Mouse (Mus musculus) thymus, adult 2 months (tissue): ENCODE measurements around the gene Hoxd10. TPM values are rescaled to one million over a fixed set of nuclear protein-coding genes. Genes with fewer than 3 reads are reported as not detected.

ENCODE experiments used
- DNase-seq: peaks from one replicate; pipeline ENCODE4 v3.0.0; 2021
- H3K27ac ChIP-seq: fragments of 200-500 bp; 2 replicates; pipeline ENCODE4 v1.5.1; 2012; ENCODE audit warnings: low read length, control low read depth; ENCODE audit not compliant: control insufficient read depth, insufficient read depth
- H3K27me3 ChIP-seq: fragments of 200-500 bp; 2 replicates; pipeline ENCODE4 v1.6.1; 2012; ENCODE audit warnings: mild to moderate bottlenecking, low read length, moderate library complexity, mixed read lengths; ENCODE audit not compliant: control insufficient read depth, insufficient read depth
- H3K36me3 ChIP-seq: fragments of 200-500 bp; 2 replicates; pipeline ENCODE4 v1.6.1; 2012; ENCODE audit warnings: mild to moderate bottlenecking, low read length, moderate library complexity; ENCODE audit not compliant: control insufficient read depth, insufficient read depth
- H3K4me1 ChIP-seq: fragments of 200-500 bp; replicated peaks from 2 replicates; pipeline ENCODE4 v1.6.1; 2012; ENCODE audit warnings: low read length; ENCODE audit not compliant: control insufficient read depth, insufficient read depth
- H3K4me3 ChIP-seq: fragments of 200-500 bp; 2 replicates; pipeline ENCODE4 v1.5.1; 2012; ENCODE audit warnings: mild to moderate bottlenecking, low read length, control low read depth, moderate library complexity; ENCODE audit not compliant: control insufficient read depth, insufficient read depth
- CTCF ChIP-seq: fragments of 200-500 bp; IDR thresholded peaks from 2 replicates; pipeline ENCODE4 v1.5.1; 2012; ENCODE audit warnings: mild to moderate bottlenecking, control low read depth, low read length, moderate library complexity, borderline replicate concordance; ENCODE audit not compliant: control insufficient read depth, poor library complexity, insufficient read depth; ENCODE audit errors: extremely low read depth
- POLR2A ChIP-seq: fragments of 200-500 bp; IDR thresholded peaks from 2 replicates; pipeline ENCODE4 v1.6.1; 2012; ENCODE audit warnings: mild to moderate bottlenecking, low read length, control low read depth, moderate library complexity; ENCODE audit not compliant: control insufficient read depth, poor library complexity, insufficient read depth; ENCODE audit errors: extremely low read depth
- WGBS: fragments of 180-500 bp; shearing (Covaris S2); methylation state at CpG from one replicate; pipeline ENCODE4 v1.1.7; 2018; 5-methylcytosine and 5-hydroxymethylcytosine counted together
- polyA plus RNA-seq: library from polyadenylated mRNA; depleted of rRNA; stranded (reverse); fragments of >200 nt; gene quantifications from 2 replicates; pipeline ENCODE4 v1.2.3, GENCODE M21; 2012; rRNA removed

The Hoxd10 gene
- not detected in 2 replicates for polyA plus RNA-seq

DNA sequence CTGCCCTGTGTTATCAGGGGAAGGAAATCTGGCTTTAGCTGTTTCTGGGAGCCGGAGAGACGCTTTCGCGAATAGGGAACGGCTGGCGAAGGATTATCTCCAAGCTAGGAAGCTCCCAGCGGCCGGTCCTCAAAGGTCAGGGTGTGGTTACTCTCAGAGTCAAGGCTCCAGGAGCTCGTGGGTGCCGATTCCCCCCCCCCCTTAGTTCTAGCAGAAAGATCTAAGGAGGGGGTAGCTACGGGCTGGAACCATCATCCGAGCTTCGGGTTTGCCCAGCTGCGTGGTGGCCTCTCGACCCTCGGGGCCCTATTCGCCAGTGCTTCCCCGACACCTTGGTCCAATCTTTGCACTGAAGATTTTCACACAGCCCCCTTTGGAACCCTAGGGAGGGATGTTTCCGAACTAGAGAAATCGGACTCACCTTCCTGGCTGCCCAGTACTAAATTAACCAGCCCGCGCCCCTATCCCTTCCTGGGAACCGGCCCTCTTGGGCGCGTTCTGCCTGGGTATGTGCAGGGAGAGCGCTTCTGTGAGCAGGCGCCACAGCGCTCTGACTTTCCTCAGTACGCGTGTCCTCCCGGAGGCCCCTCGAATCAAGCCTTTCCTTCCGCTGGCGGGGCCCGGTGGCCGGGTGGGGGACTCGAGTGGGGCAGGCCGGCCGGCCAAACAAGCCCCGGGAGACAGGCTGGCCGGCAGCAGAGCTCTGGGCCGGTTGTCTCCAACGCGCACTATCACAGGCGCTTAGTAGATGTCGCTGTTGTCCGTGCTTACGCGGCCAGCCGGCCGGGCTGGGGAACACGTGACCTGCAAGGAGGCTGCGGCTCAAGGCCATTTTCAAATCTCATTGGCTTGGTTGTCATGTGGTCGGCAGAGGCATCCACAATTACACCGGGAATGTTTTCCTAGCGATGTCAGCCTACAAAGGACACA, at the start of gene Hoxd10:
Hoxd10 (plus strand) TSS at position 903 of the 930 bp plus-strand sequence.
- Histone ChIP-seq H3K4me1 (no peaks in the 10 kb centered on the region), H3K27ac (no peak within 1 kb of the TSS), H3K4me3 (no peak within 1 kb of the TSS), H3K27me3 (peaks cover 40% of the 10 kb centered on the region), H3K36me3 (no peaks in the 10 kb centered on the region)
- TF ChIP-seq POLR2A = no peak
- no peak for TF ChIP-seq CTCF
- 9% methylated on average over 56 of the region's 56 CpGs for WGBS
- no peak for DNase-seq

DNA sequence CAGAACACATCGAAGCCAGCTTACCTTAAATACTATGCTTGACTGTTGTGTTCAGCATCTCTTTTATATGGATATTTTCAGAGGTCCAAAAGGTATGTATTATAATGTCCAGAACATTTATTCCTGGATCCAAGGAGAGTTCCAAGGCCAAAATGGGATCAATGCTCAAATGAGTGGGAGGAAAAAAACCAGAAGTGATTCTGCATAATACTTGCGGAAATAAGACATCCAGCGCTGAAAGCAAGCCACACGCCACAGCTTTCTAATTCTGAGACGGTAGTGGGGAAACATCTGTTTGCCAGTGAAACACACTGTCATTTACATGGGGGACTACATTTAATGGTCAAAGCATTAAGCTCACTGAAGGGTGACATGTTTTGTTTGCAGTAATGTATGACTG, 49.3 kb upstream of the Hoxd10 start:
- no peak for DNase-seq
- TF ChIP-seq CTCF = no peak
- no peak for TF ChIP-seq POLR2A
- Histone ChIP-seq H3K36me3 (no peaks in the 10 kb centered on the region), H3K27ac (no peak overlapping the region), H3K4me1 (no peaks in the 10 kb centered on the region), H3K27me3 (peaks cover 6% of the 10 kb centered on the region; the same call in 1 of the 2 replicates), H3K4me3 (no peak overlapping the region)
- 19% methylated on average over 5 of the region's 5 CpGs for WGBS

DNA sequence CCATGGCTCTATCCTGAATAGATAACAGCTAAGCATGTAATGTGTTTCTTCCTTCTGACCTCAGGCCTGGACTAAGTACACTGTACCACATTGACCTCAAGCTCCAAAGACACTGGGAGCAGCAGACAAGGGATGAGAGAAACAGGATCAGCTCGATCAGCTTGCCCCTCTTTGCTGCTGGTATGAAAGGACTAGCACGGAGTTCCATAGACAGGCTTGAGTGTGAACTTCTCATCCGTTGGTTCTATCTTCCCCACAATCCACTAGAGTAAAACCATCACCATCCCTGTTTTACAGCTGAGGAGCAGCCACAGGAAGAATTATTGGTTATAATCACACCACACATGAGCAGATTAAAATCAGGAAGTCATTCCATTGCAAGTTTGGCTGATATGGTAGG, 46.1 kb upstream of the Hoxd10 start:
- H3K27me3 ChIP-seq = peaks cover 20% of the 10 kb centered on the region
- no peaks in the 10 kb centered on the region for H3K4me1 ChIP-seq
- H3K36me3 ChIP-seq = no peaks in the 10 kb centered on the region
- no peak overlapping the region for H3K4me3 ChIP-seq
- DNase-seq = no peak
- no peak for TF ChIP-seq CTCF
- no peak for TF ChIP-seq POLR2A
- no peak overlapping the region for H3K27ac ChIP-seq
- WGBS = 87% methylated on average over 3 of the region's 3 CpGs

DNA sequence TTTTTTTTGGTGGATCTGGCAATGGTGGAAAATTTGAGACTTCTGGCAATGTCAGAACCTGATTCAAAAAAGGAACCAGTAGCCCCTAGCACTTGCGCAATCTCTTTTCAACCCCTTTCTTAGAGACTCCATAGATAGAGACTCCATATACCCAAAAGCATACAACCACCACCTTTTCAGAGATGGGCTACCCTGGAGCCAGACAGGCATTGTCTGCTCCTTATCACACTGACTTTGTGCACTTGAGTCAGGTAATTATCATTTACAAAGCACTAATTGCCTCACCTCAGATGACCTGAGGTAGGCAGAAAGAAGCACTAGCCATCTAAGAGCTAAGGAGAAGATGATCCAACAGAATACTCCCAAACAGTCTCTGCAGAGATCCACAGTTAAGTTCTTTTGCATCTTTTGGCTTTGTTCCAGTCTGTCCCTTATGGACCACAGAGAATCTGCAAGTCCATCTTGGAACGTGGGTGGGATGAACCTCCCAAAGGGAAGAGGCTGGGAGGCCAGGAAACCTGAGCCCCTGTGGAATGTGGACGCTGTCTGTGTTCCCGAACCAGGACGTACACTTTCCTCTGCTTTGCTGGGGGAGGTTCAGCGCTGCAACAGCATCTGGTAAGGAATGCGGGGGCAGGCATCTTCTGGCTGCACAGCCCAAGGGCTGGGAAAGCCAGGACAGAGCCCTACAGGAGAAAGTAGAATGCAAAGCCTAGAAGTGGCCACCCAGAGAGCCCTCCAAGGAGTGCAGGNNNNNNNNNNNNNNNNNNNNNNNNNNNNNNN, 44.5 kb upstream of the Hoxd10 start:
- Histone ChIP-seq H3K4me1 (no peaks in the 10 kb centered on the region), H3K27me3 (peaks cover 21% of the 10 kb centered on the region), H3K4me3 (no peak overlapping the region), H3K27ac (no peak overlapping the region), H3K36me3 (no peaks in the 10 kb centered on the region)
- TF ChIP-seq POLR2A = no peak
- no peak for TF ChIP-seq CTCF
- WGBS = 35% methylated on average over 7 of the region's 7 CpGs
- DNase-seq = no peak

DNA sequence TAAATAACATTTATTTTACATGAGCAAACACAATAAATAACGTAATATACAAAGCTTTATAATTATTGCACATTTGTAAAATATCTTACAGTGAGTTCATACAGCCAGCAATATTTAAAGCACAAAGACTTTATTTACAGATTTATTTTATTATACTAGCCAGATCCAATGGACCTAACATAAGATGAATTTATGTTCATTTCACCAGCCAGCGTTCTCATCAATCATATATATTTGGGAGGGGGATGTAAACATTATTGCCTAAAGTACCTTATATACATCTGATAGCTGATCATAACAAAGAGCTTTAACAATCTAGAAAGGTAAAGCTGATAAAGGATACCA, 38.8 kb upstream of the Hoxd10 start:
- no peaks in the 10 kb centered on the region for H3K4me1 ChIP-seq
- no peaks in the 10 kb centered on the region for H3K36me3 ChIP-seq
- no peak overlapping the region for H3K27ac ChIP-seq
- H3K4me3 ChIP-seq = no peak overlapping the region
- DNase-seq = no peak
- TF ChIP-seq CTCF (no peak), POLR2A (no peak)
- peaks cover 30% of the 10 kb centered on the region for H3K27me3 ChIP-seq
- 50% methylated on average over 2 of the region's 2 CpGs for WGBS

DNA sequence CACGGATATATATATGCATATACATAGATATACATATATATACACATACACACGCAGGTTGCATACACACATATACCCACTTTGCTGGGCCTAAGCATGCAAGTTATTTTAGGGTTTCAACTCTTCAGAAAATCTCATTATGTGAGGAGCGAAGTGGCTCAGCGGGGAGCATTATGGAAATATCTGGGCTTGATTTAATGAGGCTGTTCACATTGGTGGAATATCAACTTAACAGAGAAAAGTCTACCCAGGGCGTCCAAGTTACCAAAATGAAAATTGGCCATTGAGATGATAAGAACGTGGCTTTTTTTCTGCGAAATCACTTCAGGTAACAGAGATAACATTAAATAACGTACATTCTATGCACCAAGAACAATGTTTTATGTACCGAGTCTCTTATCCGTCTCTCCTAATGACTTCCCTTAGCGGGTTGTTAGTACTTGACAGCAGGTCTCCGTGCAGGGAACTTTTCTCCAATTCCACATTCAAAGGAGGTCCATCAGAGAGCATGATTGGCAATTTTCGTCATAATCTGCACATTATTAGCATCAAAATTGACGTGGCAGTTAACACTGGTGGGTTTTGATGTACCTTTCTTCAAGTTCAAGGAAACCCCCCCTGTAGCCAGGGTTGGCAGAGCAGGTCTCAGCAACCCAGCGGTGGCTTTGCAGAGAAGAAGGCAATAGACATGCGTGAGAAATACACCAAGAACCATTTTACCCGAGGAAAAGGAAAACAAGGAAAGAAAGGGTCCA, 37.8 kb upstream of the Hoxd10 start:
- Histone ChIP-seq H3K36me3 (no peaks in the 10 kb centered on the region), H3K4me3 (no peak overlapping the region), H3K4me1 (no peaks in the 10 kb centered on the region), H3K27me3 (peaks cover 35% of the 10 kb centered on the region), H3K27ac (no peak overlapping the region)
- DNase-seq = no peak
- TF ChIP-seq CTCF (no peak), POLR2A (no peak)
- 23% methylated on average over 17 of the region's 17 CpGs for WGBS
